Mouse (Mus musculus): Measurements from ENCODE around the gene Cog6. TPM values are rescaled to one million over a fixed set of nuclear protein-coding genes. Genes with fewer than 3 reads are reported as not detected.

The Cog6 gene
- 31.2 TPM for total RNA-seq (2023)

DNA sequence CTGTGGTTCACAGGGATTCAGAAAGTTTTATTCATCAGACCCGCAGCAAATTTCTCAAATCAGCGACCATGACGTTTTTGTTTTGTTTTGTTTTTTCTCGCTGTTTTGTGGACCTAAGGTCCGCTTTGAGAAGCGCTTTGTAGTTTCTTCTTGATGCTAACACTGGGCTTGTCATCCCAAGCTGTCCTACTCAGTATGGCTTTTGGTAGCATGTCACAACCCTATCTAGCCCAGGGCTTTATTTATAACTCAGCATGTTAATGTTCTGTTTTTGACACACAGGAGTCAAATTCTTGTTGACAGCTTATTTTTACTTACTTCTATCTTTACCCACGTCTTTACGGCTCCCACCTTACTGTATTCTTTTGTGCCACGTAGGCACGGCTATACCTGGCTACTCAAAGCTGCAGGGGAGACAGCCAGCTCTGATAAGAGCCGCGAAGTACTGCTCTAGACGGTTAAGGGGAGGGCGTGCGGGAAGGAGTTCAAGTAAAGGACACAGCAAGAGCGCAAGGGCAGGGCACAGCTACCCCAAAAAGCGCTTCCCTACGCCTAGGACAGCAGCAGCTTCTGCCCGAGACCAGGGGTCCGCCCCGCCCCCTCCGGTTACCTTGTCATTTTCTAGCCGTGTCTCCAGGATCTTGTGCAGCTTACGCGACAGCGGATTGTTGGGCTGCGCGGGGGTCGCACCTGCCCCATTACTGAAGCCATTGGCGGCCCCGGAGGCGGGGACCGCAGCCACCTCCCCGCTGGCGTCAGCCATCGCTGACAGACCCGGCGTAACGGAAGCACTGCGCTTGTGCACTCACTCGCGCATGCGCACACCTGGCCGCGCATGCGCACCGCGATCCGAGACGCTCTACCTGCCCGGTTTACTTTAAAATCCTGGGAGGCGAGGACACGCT is at the start of gene Cog6:
Gene Cog6 (minus strand): TSS at position 802 of the 905 bp plus-strand sequence.

DNA sequence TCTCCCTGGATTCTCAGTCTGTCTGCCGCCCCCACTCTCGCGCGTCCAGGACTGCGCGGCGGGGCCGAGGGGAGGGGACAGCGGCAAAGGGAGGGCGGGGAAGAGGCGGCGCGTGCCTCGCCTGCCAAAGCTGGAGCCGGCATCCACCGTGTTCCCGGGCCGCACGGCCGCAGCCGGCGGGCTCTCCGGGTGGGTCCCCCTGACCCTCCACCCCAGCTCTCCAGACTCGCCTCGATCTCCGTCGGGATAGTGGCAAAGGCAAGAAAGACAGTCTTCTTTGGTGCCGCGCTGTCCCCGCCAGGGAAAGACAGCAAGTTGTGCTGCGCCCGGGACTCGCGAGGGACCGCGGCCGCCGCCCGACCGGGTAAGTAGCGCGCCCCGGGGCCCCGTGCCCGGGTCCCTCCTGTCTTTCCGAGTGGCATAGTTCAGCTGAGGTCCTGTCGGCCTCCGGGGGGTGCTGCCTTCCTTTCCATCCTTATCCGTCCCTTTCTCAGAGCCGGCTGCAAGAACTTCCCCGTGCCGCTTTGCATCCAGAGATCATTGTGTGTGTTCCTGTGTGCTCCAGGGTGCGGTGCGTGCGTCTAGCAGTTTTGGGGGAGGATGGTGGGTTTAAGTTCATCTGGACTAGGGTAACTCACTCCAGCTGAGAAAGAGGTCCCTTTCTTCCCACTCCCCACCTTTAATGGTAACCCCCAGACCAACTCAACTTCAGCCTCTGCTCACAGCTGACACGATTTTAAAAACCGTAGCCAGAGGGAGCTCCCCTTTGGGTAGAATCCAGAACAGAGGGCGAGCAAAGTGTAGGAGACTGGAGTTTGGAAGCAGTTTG is 24.6 kb upstream of the Cog6 start, which contains the start of gene Lhfp:
Gene Lhfp (plus strand): TSS at position 118 of the 829 bp plus-strand sequence.

Other genes starting within 250 kb of the Cog6 start
- 0.35 TPM for gene Lhfp, start 24.3 kb upstream of the Cog6 start, total RNA-seq (2023)

Measured in CD4-positive naive resting alpha-beta T cell, adult 76 days (primary cell).